Mouse (Mus musculus): ENCODE results near the gene Nosip.

Gene Nosip

DNA sequence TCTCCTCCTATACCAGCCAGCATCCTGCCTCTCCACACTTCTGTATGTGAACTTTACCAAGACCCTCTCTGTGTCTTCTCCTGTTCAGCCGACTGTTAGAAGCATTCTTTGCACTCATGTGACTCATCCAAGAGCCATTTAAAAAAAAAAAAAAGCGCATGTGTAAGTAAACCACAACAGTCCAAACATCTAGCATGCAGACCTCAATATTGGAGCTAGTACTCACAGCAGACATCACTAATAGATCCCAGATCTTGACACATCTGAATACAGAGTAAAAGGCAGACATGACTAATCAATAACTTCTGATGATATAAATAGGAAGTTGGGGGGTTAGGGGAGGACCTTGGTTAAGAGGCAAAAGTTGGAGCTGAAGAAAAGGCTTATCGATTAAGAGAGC is 26.6 kb upstream of the Nosip start:
- no peak for DNase-seq (ENCODE audit: low spot score)

DNA sequence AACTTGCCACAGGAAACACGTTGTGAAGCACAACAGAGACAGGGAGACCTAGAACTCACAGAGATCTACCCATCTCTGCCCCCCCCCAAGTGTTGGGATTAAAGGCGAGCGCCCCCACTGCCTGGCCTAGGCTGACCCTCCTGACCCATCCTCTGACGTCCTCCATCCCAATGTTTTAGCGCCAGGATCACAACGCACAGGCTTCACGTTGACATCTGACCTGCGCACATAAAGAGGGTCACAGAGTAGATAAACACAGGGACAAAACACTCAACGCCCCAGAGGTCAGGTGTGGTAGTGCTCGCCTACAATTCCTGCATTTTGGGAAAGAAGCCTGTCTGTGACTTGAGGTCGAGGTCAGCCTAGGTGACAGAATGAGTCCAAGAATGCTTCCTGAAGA is 25.5 kb upstream of the Nosip start:
- no peak for DNase-seq (ENCODE audit: low spot score)

DNA sequence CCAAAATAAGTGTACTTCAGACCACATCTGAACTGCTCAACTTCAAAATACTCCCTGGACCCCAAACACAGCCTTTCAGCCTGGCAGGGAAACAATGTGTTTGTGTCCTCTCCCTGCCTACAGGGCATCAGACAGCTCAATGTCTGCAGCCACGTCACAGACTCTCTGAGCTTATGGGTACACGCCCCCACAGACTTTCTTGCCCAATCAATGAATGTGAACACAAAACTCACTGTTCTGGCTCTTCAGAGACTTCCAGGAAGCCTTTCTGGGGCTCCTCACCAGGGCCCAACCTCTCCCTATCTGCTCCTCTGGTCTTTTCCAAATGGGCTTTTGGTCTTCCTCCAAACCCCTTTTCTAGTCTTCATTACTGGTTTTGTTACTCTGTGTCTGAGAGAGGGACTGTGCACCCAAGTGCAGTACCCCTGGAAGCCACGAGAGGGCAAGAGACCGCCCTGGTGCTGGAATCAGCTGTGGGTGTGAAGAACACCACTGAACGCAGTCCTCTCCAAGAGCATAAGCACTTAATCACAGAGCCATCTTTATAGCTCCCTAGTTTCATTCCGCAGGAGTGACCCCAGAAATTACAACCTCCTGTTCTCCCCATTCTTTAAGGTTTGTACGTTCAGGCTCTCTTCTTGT is 24.4 kb upstream of the Nosip start:
- peak; percentile 54 for DNase-seq (ENCODE audit: low spot score)

DNA sequence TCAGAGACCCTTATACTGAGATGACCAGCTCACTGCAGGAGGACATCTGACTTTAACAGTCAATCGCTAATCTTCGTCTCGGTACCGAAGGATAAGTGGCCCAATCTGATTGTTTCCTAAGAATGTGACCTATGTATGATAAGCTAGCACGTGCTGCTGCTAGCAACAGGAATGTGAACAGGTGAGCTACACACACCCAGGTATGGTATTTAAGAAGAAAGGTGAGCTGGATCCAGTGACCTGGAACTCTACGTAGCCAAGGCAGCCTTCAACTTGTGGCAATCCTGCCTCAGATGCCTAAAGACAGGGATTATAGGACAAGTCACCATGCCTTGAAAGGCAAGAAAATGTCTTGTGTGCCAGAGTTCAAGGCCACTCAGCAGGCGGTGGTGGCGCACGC is 23.8 kb upstream of the Nosip start:
- DNase-seq (ENCODE audit: low spot score), result no peak

DNA sequence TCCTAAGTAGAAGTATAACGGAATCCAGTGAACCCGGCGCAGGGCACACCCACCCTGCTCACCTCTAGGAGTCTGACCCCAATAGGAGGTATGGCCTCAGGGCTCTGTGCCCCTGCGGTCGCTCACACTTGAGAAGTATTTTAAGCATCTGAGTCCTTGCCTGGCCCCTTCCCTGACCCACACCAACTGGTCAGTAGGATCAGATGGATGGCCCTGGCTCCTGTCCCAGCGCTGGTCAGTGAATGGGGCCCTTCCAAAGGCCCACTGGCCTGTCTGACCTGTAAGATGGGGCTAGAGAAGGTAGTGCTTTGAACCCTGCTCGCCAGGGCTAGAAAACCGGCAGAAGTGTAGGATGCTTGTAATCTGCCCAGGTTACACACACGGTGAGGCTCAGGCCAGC is 21.4 kb upstream of the Nosip start:
- DNase-seq (ENCODE audit: low spot score), result no peak

DNA sequence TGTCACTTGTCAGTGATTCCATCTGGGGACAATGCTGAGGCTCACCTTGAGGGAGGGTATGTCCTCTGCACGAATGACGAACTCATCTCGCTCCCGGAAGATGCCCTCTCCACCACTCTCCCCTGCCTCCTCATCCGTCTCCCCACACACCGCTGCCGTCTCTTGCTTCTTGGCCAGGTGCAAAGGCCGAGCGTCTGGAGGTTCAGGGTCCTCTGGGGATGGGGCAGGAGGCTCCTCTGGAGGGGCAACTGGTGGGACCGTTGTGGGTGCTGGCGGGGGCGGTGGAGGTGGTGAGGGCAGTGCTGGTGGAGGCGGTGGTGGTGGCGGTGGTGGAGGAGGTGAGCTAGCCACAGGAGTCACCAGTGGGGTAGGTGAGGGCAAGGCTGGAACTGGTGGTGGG is 18.9 kb upstream of the Nosip start:
- no peak for DNase-seq (ENCODE audit: low spot score)

DNA sequence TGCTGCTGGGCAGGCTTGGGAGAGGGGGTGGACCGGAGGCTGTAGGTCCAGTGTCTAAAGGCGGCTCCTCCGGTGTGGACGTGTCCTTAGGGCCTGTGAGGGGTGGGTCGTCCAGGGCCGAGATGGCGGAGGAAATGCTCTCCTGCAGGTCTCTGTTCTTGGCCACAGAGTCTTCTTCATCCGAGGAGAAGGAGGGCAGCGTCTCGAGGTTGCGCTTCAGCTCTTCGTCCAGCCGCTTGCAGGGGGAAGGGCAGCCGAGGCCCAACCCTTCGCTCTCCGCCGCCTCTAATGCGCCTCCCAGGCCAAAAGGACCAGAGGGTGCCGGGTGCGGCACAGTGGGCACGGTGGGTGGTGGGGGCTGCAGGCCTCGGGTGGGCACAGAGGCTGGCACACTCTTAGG is 16.5 kb upstream of the Nosip start:
- no peak for DNase-seq (ENCODE audit: low spot score)

DNA sequence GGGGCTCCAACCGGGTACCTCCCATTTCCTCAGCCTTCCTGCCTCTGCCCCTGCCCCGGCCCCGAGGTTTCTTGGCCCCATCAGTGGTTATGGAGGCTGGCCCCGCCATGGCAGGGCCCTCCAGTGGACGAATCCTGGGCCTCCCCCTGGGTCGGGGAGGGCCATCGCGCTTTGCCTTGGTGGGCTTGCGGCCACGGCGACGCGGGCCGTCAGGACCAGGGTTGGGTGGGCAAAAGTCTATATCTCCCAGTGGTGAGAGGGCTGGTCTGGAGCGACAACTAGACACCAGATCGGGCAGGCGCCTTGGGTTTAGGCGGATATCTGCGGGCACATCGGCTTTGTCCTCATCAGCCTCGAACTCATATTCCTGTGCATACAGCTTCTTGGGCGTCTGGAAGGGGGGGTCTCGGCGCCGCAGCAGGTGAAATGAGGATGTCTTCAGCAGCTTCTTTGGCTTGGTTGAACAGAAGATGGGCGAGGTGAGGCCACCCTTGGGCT is 15.3 kb upstream of the Nosip start:
- no peak for DNase-seq (ENCODE audit: low spot score)

DNA sequence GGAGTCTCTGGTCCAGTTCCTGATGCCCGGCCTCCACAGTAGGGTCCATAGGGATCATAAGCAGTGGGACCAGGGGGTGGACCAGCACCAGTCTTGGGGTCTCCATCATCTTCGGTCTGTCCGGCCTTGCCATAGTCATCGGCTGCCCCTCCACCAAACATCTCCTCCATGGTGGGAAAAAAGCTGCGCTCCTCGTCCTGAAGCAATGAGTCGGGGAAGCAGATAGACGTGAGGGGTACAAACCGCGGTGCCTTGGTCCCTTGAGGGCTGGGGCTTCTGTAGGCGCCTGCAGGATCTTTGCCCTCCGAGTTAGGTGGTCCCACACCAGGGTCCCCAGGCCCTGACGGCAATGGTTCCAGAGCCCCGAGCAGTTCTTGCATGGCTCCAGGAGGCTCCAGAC is 14.7 kb upstream of the Nosip start:
- DNase-seq (ENCODE audit: low spot score), result no peak

DNA sequence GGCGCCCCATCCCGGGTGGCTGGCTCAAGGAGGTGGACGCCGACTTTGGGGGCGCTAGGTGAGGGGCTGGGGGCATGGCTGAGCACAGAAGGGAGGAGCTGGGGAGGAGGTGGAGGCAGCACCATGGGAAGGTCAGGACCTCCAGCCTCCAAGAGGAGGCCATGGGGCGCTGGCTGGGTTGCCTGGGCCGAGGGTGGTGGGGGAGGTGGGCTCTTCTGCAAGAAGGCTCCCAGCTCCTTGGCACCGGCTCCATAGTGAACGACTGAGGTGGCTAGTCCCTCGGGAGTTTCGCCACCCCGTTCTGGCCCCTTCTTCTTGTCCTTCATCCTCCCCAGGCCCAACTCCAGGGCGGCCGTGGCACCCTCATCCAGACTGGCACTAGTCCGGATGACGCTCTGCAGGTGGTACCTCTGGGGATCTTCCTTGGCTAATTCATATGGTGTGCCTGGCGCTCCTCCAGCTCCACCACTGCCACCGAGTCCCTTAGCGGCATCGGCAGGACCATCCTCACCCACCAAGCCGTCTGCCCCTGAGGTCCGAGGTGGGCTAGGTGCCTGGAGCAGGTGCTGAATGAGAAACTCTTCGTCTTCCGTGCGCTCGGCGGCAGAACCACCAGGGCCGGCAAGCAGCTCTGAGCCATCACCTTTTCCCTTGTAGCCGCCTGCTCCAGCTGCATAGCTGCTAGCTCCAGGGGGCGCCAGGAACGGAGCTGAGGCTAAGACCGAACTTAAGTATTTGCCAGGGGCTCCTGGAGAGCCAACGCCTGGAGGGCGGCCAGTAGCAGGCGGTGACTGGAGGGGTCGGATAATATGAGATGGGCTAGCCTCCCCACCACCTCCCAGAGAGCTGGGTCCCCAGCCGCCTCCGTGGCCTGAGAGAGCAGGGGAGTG is 14.0 kb upstream of the Nosip start:
- no peak for DNase-seq (ENCODE audit: low spot score)

DNA sequence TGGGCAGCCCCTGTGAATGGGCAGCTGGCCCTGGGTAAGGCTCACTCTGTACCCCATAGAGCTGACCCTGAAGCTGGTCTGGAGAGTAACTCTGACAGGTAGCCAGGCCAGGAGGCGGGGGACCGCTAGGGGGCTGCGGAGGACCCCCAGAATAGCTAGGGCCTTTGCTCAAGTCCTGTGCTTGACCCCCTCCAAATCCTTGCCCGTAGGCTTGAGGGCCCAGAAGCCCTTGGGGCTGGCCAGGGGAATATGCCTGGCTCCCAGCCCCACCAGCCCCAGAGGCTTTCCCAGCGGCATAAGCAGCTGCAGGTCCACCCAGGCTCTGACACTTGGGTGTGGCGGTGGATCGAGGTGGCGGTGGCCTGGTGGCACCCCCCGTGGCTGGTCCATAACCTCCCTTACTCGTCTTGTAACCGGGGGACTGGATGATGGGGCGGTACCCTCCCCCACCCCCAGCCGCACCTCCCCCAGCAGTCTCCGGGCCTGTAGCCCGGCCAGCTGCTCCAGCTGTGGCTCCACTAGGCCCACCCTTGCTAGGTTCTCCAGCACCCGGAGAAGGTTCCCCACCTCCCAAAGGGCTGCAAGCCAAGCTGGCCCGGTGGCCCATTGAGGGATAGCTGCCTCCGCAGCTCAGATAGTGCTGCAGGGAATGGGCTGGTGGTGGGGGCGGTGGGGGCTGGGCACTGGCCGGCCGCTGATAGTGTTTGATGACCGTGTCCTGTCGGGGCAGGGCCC is 13.1 kb upstream of the Nosip start:
- no peak for DNase-seq (ENCODE audit: low spot score)

DNA sequence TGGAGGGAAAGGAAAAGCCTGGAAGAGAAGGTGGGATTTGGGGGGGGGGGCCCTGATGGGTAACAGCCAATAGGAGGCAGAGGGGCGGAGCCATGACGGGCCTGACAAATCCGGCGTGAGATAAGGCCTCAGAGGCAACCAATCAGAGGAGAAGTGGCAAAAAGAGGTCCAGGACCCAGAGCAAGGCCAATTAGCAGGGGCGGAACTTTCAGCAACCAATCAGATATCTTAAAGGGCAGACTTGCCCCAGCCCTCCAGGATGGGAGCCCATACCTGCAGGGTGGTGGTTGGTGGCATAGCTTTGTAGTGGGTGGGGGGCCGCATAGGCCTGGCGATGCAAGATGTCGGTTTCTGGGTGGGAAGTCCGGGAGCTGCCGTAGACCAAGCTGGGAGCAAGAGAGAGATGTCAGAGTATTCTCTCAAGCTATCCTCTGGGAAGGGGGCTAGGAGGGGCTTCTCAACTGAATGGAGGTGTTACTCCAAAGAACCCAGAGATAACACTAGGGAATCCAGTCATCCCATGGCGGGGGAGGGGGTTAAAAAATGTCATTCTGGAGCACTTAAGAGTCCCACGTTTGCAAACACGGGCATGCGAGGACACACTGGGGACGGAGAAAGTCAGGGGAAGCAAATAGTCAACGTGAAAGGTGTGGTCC is 11.2 kb upstream of the Nosip start:
- DNase-seq (ENCODE audit: low spot score), result peak; percentile 95

DNA sequence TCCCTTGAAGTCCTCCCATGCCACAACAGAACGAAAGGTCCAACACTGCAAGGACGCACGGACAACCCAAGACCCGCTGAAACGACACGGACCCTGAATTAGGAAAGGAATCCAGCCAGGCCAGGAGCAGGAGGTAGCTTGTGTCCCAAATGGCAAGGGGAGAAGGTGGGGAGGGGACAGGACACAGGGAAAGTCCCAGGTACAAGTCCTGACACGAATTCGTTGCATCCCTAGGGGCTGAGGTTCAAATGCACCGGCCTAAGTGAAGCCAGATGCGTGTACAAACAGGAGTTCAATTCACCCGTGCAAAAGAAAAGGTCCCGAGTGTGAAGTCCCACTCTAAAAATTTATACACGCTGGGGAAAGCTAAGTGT is 10.6 kb upstream of the Nosip start:
- DNase-seq (ENCODE audit: low spot score), result peak; percentile 27

DNA sequence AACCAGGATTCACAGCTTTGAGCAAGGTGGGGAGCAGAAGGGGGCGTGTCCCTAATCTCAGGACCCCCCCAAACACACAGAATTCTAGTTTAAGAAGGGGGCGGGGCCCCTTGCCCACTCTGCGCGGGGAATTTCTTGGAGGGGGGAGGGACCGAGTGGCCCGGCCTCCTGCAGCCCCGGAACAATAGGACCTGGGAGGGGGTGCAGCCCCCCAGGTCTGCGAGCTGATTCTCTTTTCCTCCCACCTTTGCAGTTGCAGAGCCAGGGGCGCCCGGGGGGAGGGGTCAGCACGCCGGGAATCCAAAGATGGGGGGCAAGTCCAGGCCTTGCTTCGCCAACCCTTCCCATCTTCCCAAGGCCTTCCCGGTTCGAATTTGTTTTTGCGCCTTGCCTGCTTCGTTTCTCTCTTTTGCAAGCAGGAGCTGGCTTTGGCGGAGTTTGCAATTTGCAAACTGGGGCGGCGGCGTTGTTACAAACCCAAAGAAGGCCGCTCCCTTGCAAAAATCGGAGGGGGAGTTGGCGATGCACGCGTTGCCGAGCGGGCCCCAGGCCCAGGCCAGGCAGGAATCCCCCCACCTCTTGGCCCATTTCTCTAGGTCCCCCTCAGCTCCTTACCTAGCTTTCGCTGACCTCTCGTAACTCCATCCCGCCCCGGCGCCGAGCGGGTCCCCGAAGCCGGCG is 9.9 kb upstream of the Nosip start:
- DNase-seq (ENCODE audit: low spot score), result peak; percentile 29

DNA sequence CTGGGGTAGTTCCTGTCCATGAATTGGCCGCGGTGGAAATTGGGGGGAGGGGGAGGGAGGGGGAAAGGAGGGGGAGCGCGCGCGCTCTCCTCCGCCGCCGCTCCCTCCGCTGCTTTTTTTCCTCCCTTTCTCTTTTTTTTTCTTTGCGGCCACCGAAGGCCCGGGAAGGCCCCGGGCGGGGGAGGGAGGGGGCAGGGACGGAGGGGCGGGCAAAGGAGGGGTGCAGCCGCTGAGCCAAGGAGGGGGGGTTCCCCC is 9.4 kb upstream of the Nosip start, which contains the start of gene Prr12:
Gene Prr12, minus strand, starts transcription at position 20 of the 255 bp plus-strand sequence.
- DNase-seq (ENCODE audit: low spot score), result no peak

DNA sequence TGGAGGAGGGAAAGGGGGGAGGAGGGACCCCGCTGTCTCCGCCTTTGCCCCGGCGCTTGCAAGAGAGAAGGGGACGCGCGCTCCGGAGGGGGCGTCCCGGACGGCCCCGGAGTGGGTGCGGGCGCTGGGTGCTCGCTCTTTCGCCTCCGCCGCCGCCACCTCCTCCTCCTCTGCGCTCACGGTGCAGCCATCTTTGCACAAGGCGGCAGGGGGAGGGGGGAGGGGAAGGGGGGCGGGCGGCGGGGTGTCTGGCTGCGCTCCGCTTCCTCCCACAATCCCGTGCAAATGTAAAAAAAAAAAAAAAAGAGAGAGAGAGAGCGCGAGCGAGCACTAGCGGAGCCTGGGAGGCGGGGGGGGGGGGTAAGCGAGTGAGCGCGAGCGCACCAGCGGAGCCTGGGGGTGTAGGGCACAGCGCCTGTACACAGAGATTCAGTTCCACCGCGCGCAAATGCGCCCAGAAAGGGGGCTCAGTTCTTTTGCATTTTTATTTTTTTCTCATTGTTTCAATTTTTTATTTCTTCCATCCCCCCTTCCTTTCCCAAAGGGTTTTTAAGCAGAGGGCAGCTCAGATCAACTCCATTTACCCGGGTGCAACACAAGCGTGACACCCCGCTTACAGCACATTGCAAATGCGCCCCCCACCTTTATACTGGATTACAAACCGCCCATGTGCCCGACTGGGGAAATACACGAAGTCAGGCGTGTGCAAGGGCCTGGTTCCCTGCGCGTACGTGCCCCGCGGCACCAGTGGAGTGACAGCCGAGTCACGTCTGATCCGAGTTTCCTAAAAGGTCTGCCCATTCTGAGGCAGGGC is 8.9 kb upstream of the Nosip start:
- peak; percentile 72 for DNase-seq (ENCODE audit: low spot score)

DNA sequence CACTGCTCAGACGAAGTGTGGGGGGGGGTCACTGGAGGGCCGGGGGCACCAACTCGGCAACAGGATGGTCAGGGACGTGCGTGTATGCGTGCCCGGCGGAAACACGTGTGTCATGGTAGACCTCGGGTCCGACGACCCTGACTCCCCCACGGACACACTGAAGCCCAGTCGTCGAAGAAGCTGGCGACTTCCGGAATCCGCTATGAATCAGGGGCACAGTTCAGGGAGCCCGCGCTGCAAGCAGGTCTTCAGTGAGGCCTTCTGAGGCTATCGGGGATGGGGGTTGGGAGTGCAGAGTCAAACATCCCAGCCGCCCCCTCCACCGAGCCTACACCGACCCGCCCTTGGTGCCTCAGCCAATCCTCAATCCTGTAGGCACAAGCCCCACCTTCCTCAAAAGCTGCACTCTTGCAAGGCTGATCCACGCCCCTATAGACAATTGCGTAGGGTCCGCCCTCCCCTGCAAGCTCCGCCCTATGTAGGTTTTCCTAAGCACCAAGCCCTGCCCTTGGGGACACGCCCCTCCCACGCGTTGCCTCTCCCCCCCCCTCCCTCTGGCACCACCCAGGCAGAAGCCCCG is 8.2 kb upstream of the Nosip start:
- DNase-seq (ENCODE audit: low spot score), result peak; percentile 99

DNA sequence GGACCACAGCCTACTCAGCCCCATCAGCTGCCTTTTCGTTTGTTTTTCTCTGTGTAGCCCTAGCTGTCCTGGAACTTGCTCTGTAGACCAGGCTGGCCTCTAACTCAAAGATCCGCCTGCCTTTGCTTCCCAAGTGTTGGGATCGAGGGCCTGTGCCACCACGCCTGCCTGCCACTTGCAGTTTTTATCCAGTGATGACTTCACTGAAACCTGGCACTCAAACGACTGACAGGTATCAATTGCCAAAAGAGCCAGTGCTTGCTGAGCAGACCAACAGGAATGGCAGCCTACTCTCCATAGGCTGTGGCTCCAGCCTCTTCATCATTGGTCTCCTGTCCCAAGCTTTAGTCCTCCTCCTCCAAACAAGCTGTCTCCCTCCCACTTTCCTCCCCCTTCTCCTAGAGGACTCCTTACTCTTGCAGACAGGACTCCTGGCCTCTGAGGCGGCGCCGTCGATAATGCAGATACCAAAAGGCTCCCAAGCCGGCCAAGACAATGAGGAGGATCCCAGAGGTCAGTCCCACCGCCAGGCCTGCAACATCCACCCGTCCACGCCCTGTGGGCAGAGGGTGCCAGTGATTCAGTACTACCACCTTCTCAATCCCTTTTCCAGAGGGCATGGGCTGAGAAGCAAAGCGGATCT is 5.8 kb upstream of the Nosip start:
- DNase-seq (ENCODE audit: low spot score), result no peak

DNA sequence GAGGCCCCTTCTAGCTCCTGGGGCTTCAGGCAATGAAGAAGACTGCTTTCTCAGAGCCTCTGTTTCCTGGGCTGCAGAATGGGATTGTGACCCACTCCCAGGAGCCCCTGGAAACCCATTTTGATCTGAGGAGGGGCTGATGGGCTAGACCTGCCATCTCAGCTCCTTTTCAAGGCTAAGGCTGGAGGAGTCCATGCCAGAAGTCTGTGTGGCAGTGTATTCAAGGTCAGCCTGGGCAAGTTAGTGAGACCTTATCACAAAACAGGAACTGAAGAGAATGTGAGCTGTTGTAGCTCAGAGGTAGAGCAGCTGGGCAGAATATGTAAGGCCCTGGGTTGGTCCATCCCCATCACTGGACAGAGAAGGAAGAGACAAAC is 5.3 kb upstream of the Nosip start:
- DNase-seq (ENCODE audit: low spot score), result no peak
